Mouse (Mus musculus) intestine, embryonic 16.5 days (tissue): ENCODE measurements around the gene Polr2j. TPM values are rescaled to one million over a fixed set of nuclear protein-coding genes. Genes with fewer than 3 reads are reported as not detected.
"Not testable (repeated sequence)": the region's sequence is repeated elsewhere in the genome, so short reads cannot be mapped to it uniquely, and the experiment has no call there.

Source experiments
- ATAC-seq: fragments of 200-750 bp; cut with Nextera tagmentation; 2 replicates; pipeline ENCODE4 v1.8.0; 2017; ENCODE audit warnings: moderate TSS enrichment, moderate library complexity
- H3K27ac ChIP-seq: fragments of 300-500 bp; sonication (generic); 2 replicates; pipeline ENCODE4 v1.5.1; 2014; ENCODE audit warnings: mild to moderate bottlenecking, low read length
- H3K27me3 ChIP-seq: fragments of 300-500 bp; sonication (generic); replicated peaks from 2 replicates; pipeline ENCODE4 v1.6.1; 2014; ENCODE audit warnings: low read length, control low read depth, mixed read lengths; ENCODE audit not compliant: control insufficient read depth, insufficient read depth
- H3K36me3 ChIP-seq: fragments of 300-500 bp; sonication (generic); 2 replicates; pipeline ENCODE4 v1.6.1; 2014; ENCODE audit warnings: low read length, control low read depth; ENCODE audit not compliant: control insufficient read depth, insufficient read depth
- H3K4me1 ChIP-seq: fragments of 300-500 bp; sonication (generic); 2 replicates; pipeline ENCODE4 v1.6.1; 2014; ENCODE audit warnings: low read length, control low read depth, mixed read lengths; ENCODE audit not compliant: control insufficient read depth, insufficient read depth
- H3K4me2 ChIP-seq: fragments of 300-500 bp; sonication (generic); 2 replicates; pipeline ENCODE4 v1.6.1; 2014; ENCODE audit warnings: low read depth, low read length, control low read depth
- H3K4me3 ChIP-seq: fragments of 300-500 bp; sonication (generic); 2 replicates; pipeline ENCODE4 v1.5.1; 2014; ENCODE audit warnings: mild to moderate bottlenecking, low read length
- H3K9ac ChIP-seq: fragments of 300-500 bp; sonication (generic); 2 replicates; pipeline ENCODE4 v1.6.1; 2014; ENCODE audit warnings: low read depth, low read length
- H3K9me3 ChIP-seq: fragments of 300-500 bp; sonication (generic); 2 replicates; pipeline ENCODE4 v1.6.1; 2016; ENCODE audit warnings: low read length, control low read depth; ENCODE audit not compliant: control insufficient read depth
- WGBS: fragments of 180-500 bp; shearing (Covaris S2); extraction: QIAGEN DNeasy Blood & Tissue Kit; methylation state at CpG from one replicate; pipeline ENCODE4 v1.1.7; 2014; 5-methylcytosine and 5-hydroxymethylcytosine counted together
- polyA plus RNA-seq: library from polyadenylated mRNA; unstranded; fragments of >200 nt; fragmentation: Nextera tagmentation; extraction: Ambion mirVana; gene quantifications from 2 replicates; pipeline ENCODE4 v1.2.1, GENCODE M21; 2015

Gene Polr2j
- polyA plus RNA-seq, 1 experiment from 2014 or later = 230 TPM

DNA sequence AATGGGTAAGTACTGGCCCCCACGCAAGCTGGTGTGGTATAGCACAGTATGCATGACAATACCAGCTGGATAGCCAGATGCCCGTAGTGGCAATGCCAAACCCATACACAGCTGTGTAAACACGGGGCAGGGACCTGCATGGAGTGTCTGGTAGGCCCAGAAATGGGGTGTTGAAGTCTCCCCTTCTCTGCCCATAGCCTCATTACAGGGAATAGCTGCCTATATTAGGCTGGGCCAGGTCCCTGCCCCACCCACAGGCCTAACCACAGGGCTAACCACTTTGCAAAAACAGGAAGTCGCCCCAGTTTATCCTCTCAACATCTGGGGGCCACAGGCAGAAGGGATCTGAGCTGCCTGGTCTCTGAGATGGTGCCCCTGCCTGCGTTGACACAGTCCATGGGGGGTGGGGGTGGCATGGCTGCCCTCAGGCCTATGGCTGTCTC, 32.7 kb downstream of the Polr2j start:
- not testable (repeated sequence) for H3K9ac ChIP-seq, H3K27ac ChIP-seq, H3K4me2 ChIP-seq, H3K4me3 ChIP-seq, H3K27me3 ChIP-seq, H3K36me3 ChIP-seq, H3K4me1 ChIP-seq, H3K9me3 ChIP-seq
- 76% methylated on average over 5 of the region's 5 CpGs for WGBS
- peak; percentile 6; the same call in 1 of the 2 replicates for ATAC-seq

DNA sequence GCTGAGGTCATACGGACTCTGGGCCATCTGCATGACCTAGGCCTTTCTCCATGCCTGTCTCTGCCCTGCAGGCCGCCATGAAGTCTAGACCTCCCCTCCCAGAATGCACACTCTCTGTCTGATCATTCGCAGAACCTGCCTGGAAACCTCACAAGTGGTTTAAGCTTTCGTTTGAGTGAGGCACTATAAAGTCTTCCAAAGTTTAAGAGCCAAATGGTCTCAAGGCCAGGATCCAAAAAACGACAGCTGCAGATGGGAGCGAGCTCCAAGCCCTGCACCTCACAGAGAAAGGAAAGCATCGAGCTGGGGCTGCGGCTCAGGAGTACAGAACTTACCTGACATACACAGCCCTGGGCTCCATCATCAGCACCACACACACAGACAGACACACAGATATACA, 35.9 kb downstream of the Polr2j start:
- H3K9me3 ChIP-seq = no peaks in the 10 kb centered on the region

DNA sequence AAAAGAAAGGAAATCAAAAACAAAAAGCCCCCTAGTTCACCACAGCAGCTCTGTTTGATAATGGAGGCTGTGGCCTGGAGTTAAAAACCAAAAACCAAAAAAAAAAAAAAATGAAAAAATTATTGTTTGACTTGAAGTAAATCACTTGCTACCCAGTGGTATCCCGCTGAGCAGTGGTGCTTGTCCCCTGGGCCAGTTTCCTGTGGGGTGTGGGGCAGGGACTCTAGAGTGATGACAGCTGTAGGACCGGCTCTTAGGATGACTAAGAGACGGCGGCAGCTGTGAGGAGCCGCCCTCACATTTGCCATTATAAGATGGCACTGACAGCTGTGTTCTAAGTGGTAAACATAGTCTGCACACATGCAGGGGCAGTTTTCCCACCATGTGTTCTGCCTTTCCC, 39.0 kb downstream of the Polr2j start:
- Histone ChIP-seq H3K27ac (no peak overlapping the region), H3K4me2 (no peak overlapping the region), H3K4me1 (no peaks in the 10 kb centered on the region), H3K36me3 (no peaks in the 10 kb centered on the region), H3K4me3 (no peak overlapping the region), H3K9ac (no peak overlapping the region), H3K9me3 (no peaks in the 10 kb centered on the region), H3K27me3 (no peaks in the 10 kb centered on the region)
- 77% methylated on average over 5 of the region's 5 CpGs for WGBS
- no peak for ATAC-seq

More for the DNA sequence above, 35.9 kb downstream of the Polr2j start:
- no peak overlapping the region for H3K4me3 ChIP-seq
- H3K4me1 ChIP-seq = no peaks in the 10 kb centered on the region
- no peaks in the 10 kb centered on the region for H3K36me3 ChIP-seq
- H3K27me3 ChIP-seq = no peaks in the 10 kb centered on the region
- H3K9ac ChIP-seq = no peak overlapping the region
- no peak overlapping the region for H3K27ac ChIP-seq
- ATAC-seq = no peak
- no peak overlapping the region for H3K4me2 ChIP-seq
- 67% methylated on average over 8 of the region's 8 CpGs for WGBS

DNA sequence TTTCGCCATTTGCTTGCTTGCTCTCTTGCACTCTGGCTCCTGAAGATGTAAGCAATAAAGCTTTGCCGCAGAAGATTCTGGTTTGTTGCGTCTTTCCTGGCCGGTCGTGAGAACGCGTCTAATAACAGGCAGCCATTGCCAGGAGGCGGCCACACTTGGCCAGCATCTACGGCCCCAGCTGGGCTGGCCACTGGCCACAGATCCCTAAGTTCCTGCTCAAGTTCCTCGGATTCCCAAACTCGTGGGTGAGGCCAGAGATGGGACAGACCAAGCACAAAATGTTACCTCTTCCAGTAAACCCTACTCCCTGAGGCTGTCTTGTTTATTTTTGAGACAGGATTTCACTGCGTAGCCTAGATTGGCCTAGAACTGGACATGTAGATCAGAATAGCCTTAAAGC, 43.7 kb downstream of the Polr2j start:
- H3K4me1 ChIP-seq, H3K27me3 ChIP-seq, H3K36me3 ChIP-seq, H3K9ac ChIP-seq, H3K9me3 ChIP-seq, H3K4me2 ChIP-seq, H3K4me3 ChIP-seq, ATAC-seq, H3K27ac ChIP-seq: not testable (repeated sequence)
- WGBS = 84% methylated on average over 11 of the region's 12 CpGs

DNA sequence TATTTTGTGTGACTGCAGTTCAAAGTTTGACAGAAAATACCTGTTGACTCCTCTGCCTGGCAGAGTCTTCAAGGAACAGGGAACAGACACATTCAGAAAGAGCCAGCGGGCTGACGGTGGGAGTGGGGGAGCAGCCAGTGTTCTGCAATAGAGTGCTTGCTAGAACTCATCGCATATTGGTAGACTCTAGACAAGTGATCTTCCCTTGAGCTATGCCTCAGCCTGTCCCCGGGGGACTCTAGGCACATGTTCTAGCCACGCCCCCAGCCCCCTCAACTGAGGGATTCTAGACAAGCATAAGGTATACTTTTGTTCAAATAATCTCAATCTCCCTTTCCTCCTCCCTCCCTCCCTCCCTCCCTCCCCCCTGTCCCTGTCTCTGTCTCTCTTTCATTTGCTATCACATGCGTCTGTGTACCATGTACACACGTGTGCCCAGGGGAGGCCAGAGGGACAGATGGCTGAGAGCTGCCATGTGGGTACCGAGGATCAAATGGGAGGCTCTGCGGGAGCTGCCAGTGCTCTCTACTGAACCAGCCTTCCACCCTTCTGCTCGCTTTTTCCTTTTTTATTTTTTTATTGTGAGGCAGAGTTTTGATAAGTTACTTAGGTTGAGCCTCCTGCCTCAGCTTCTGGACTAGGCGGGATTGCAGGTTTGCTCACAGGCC, 47.5 kb downstream of the Polr2j start:
- H3K27ac ChIP-seq = no peak overlapping the region
- H3K4me3 ChIP-seq = no peak overlapping the region
- no peaks in the 10 kb centered on the region for H3K36me3 ChIP-seq
- no peaks in the 10 kb centered on the region for H3K27me3 ChIP-seq
- no peak overlapping the region for H3K4me2 ChIP-seq
- 0 out of 2 replicates have a peak, but pooled peaks cover 4% of the 10 kb centered on the region for H3K9me3 ChIP-seq
- no peak for ATAC-seq
- H3K9ac ChIP-seq = no peak overlapping the region
- WGBS = 79% methylated on average over 11 of the region's 11 CpGs
- no peaks in the 10 kb centered on the region for H3K4me1 ChIP-seq

DNA sequence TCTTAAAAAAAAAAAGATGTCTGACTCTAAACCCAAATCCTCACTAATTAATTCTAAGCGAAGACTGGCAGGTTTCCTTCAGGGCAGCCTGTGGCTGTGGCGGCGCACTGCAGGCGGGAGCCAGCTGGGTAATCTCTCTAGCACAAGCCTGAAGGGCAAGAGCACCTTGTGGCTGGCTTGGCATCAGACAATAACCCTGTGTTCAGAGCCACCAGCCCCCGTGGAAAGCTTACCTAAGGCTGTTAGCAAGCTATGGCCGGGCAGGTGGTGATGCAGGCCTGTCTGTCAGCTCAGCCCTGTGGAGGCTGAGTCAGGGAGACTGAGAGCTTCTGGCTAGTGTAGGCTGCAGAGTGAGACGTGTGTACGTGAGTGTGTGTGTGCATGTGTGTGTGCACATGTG, 48.8 kb downstream of the Polr2j start:
- no peak overlapping the region for H3K4me3 ChIP-seq
- no peaks in the 10 kb centered on the region for H3K36me3 ChIP-seq
- no peak overlapping the region for H3K27ac ChIP-seq
- H3K4me1 ChIP-seq = peaks cover 4% of the 10 kb centered on the region
- 0 out of 2 replicates have a peak, but pooled peaks cover 4% of the 10 kb centered on the region for H3K9me3 ChIP-seq
- no peak overlapping the region for H3K4me2 ChIP-seq
- no peaks in the 10 kb centered on the region for H3K27me3 ChIP-seq
- 80% methylated on average over 8 of the region's 8 CpGs for WGBS
- ATAC-seq = no peak
- no peak overlapping the region for H3K9ac ChIP-seq

DNA sequence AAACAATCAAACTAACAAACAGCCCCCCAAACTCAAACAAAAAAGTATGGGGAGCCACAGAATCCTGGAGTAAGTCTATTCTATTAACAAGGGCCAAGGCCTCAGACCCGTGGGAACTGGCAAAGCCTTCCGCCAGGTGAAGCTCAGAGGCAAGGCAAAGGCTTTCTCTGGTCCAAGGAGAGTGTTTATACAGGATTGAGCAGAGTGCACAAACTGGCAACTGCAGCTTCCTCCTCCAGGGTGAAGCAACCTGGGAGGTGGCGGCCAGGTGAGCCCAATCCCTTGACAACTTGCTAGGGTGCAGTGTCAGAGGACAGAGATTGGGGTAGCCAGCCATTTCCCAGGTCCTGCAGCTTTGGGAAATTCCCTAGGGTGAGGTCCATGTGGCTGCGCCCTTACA, 50.9 kb downstream of the Polr2j start:
- Histone ChIP-seq H3K4me2 (no peak overlapping the region), H3K9me3 (0 out of 2 replicates have a peak, but pooled peaks cover 4% of the 10 kb centered on the region), H3K27ac (no peak overlapping the region), H3K4me3 (no peak overlapping the region), H3K27me3 (no peaks in the 10 kb centered on the region), H3K36me3 (no peaks in the 10 kb centered on the region), H3K9ac (no peak overlapping the region), H3K4me1 (peaks cover 15% of the 10 kb centered on the region)
- no peak for ATAC-seq
- WGBS = 90% methylated on average over 4 of the region's 4 CpGs

DNA sequence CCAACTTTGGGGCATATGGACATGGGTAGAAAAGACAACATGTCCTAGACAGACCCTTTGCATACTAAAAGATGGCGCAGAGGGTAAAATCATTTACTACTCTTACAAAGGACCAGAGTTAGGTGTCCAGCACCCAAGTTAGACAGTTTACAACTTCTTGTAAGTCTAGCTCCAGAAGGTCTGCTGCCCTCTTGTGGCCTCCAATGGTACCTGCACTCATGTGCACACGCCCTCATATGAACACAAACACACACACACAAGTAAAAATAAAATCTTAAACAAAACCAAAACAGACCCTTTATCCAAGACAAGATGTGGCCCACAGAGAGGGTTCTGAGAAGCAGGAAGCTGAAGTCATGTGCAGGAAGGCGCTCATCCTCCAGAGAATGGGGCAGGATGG, 51.6 kb downstream of the Polr2j start:
- no peak overlapping the region for H3K4me3 ChIP-seq
- 0 out of 2 replicates have a peak, but pooled peaks cover 4% of the 10 kb centered on the region for H3K9me3 ChIP-seq
- peaks cover 15% of the 10 kb centered on the region for H3K4me1 ChIP-seq
- H3K27ac ChIP-seq = no peak overlapping the region
- no peak for ATAC-seq
- no peak overlapping the region for H3K4me2 ChIP-seq
- WGBS = 94% methylated on average over 3 of the region's 3 CpGs
- H3K9ac ChIP-seq = no peak overlapping the region
- no peaks in the 10 kb centered on the region for H3K27me3 ChIP-seq
- H3K36me3 ChIP-seq = no peaks in the 10 kb centered on the region

DNA sequence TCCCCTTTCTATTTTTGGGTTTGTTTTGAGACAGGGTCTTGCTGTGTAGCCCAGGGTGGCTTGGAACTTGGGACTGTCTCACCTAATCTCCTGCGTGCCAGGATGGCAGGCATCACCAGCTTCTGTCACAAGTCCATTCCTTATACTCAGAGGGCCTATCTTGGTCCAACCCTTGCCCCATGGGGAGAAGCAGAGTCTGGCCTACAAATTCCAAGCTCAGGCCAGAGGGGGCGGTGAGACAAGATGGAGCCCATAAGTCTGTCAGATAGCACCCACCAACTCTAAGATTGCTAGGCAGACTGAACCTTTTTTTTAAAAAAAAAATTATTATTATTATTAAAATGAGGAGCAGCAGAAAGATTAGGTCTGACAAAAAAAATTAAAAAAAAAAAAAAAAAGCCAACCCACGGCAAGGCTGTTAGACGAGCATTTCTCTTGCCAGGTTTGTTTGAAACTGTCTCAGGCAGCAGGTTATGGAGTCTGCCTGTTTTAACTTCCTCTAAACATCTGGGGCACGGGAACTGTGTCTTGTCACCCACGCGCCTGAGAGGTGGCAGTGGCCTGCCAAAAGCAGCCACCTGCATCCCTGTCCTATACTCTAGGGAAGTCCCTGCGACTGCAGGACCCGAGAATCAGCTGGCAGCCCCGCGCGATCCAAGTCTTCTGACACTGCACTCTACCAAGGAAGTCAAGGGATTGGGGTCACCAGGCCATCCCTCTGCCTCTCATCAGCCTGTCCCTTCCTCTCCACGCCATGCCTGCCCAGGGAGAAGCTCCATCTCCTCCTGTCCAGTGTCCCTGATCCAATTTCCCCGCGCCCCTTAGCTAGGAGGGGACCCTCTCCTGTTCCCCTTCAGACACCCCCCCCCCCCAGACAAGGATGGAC, 53.4 kb downstream of the Polr2j start:
- Histone ChIP-seq H3K27me3 (no peaks in the 10 kb centered on the region), H3K9me3 (0 out of 2 replicates have a peak, but pooled peaks cover 4% of the 10 kb centered on the region), H3K36me3 (no peaks in the 10 kb centered on the region), H3K4me1 (peaks cover 29% of the 10 kb centered on the region), H3K4me2 (peak overlapping the region; percentile 97), H3K27ac (0 out of 2 replicates have a peak overlapping the region, but pooled peaks have one; percentile 18), H3K9ac (peak overlapping the region; percentile 73), H3K4me3 (peak overlapping the region; percentile 68)
- WGBS = 12% methylated on average over 15 of the region's 15 CpGs
- ATAC-seq = peak; percentile 24
